Mouse (Mus musculus): ENCODE results near the gene Zfp324.
"Not testable (repeated sequence)": the region's sequence is repeated elsewhere in the genome, so short reads cannot be mapped to it uniquely, and the experiment has no call there.

The Zfp324 gene

DNA sequence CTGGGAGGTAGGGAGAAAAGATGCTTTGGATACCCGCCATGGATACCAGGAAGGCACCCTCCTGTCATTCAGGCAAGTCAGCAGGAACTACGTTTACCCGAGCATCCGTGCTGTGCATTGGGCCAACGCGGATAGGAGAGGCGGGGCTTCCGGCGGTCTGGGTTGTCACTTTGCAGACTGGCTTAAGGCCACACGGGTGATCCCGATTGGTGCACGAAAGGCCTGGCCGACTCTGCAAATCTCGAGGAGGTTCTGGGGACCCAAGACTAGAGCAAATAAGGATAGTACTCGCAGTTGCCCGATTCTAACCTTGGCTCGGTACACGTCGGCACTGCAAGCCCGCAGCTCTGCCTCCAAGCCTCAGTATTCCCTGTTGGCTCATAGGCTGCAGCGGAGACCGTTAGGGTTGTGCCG is at the start of gene Zfp324:
Gene Zfp324, plus strand, starts transcription at position 161 of the 414 bp plus-strand sequence.
- DNase-seq = peak; percentile 95

DNA sequence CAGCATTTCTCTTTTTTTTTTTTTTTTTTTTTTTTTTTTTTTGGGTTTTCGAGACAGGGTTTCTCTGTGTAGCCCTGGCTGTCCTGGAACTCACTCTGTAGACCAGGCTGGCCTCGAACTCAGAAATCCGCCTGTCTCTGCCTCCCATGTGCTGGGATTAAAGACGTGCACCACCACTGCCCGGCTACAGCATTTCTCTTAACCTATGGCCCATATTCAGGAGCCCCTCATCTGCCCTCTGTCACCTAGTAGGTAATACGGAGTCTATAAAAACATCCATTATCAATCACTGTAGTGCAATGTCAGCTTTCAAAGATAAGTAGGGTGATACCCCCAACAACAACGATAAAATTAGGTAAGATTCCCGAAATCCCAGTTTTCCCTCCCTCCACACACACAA is 45.1 kb upstream of the Zfp324 start:
- not testable (repeated sequence) for DNase-seq

DNA sequence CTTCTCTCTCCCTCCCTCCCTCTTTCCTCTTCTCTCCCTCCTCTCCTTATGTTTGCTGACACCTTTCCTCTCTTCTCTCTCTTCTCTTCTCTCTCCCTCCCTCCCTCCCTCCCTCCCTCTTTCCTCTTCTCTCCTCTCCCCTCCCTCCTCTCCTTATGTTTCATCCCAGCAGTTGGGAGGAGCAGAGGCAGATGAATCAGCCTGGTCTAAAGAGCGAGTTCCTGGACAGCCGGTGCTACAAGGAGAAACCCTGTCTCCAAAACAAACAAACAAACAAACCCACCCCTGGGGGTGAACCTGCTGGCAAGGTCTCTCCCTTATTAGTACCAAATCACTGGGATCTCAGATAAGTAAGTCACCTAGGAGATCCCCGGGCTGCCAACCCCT is 44.3 kb upstream of the Zfp324 start:
- DNase-seq = no peak

DNA sequence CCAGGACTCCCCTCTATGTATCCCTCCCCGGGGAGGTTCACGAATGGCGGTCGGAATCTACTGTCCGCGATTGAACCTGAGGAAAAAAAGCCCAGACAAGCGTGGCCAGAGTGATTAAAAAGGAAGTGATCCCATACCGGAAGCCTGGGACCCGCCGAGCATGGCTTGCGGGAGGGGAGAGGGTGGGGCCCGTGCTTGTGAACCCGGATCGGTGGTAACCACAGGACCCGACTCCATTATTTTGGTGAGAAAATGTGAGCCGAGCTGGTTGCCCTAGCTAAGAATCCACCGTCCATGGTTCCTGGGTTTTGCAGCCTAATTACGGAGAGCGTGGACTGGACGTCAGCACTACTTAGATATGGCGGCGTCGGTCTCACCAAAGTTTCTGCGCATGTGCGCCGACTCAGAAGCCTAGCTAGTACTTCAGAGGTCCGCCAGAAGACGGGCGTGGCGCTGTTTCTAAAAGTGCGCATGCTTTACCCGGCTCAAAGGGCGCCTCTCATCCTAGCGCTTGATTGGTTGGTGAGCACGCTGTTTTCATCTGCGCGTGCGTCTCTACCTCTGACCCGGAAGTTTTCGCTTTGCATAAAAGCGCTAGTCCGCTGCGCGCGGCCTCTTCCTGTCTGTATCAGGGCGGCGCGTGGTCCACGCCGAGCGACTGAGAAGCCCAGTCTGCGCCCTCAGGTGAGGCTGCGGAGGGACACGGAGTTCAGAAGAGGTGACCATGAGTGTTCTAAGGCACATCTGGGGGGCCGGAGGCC is 43.8 kb upstream of the Zfp324 start, which contains the start of gene Rps5:
Gene Rps5, plus strand, starts transcription at position 586 of the 761 bp plus-strand sequence.
- peak; percentile 99 for DNase-seq

DNA sequence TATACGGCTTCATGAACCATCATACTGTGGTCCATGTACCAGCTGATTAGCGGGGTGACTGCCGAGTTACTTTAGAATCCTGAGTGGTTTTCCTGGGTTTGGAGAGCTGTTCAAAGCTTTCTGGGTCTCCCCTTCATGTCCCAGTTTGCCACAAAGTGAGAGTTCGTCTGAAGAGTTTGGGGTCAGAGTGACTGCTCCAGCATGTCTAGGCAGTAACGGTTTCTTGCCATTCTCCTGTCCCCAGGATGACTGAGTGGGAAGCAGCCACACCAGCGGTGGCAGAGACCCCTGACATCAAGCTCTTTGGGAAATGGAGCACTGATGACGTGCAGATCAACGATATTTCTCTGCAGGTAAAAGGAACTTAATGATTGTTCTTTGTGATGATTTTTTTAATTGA is 42.9 kb upstream of the Zfp324 start:
- DNase-seq = no peak

- DNase-seq = no peak
Measured at GRCm38 (mm10) chr7:12926316-12926715, 39.3 kb upstream of the Zfp324 start.

- DNase-seq = no peak
Measured at GRCm38 (mm10) chr7:12927191-12927680, 38.4 kb upstream of the Zfp324 start, which contains the start of gene Rnf225. TSS of gene Rnf225 (plus strand) at chr7:12927416.

DNA sequence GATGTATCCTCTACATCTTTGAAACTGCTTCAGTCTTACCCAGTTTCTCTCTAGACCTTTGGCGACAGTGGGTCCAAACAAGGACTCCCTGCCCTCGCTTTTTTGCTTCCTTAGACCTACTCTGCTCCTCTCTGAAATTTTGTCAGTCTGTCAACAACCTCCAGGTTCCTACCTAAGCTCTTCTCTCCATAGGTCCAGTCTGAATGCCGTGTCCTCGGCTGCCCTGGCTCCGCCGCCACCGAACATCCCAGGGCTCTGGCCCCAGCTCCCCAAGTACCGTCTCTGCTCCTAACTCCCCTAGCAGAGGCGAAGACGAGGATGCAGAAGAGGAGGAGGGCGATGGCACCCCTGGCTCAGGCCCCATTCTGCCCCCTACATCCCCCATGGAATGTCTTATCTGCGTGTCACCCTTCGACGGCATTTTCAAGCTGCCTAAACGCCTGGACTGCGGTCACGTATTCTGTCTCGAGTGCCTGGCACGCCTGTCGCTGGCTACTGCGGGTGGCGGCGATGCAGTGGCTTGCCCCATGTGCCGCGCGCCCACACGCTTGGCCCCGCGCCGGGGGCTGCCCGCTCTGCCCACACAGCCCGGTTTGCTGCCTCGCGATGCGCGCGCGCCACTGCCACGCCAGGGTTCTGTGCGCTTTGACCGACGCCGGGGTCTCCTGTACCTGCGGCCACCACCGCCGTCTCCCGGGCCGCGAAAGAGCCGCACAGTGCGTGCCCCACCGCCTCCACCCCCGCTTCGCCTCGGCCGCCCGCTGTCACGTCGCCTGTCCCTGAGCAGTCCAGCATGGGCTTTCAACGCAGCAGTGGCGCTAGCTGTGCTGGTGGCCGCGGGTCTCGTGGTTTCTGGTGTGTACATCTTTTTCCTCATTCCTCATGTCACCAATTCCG is 37.7 kb upstream of the Zfp324 start:
- DNase-seq = peak; percentile 52

GRCm38 (mm10) chr7:12933615-12934140 is 32.0 kb upstream of the Zfp324 start:
- no peak for DNase-seq

- no peak for DNase-seq
Measured at GRCm38 (mm10) chr7:12934808-12935207, 30.8 kb upstream of the Zfp324 start.

DNA sequence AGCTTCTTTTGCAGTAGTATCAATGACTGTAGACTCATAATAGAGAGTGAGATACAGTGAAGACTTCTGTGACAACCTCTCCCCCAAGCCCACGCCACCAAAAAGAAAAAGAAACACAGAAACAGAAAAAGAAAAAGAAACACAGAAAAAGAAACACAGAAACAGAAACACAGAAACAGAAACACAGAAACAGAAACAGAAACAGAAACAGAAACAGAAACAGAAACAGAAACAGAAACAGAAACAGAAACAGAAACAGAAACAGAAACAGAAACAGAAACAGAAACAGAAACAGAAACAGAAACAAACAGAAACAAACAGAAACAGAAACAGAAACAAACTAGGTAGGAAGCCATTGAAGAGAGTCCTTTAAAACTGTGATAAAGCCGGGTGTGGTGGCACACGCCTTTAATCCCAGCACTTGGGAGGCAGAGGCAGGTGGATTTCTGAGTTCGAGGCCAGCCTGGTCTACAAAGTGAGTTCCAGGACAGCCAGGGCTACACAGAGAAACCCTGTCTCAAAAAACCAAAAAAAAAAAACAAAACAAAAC is 28.3 kb upstream of the Zfp324 start:
- not testable (repeated sequence) for DNase-seq

- DNase-seq = no peak
Measured at GRCm38 (mm10) chr7:12940599-12940998, 25.0 kb upstream of the Zfp324 start.

GRCm38 (mm10) chr7:12943488-12943887 is 22.1 kb upstream of the Zfp324 start:
- no peak for DNase-seq

DNA sequence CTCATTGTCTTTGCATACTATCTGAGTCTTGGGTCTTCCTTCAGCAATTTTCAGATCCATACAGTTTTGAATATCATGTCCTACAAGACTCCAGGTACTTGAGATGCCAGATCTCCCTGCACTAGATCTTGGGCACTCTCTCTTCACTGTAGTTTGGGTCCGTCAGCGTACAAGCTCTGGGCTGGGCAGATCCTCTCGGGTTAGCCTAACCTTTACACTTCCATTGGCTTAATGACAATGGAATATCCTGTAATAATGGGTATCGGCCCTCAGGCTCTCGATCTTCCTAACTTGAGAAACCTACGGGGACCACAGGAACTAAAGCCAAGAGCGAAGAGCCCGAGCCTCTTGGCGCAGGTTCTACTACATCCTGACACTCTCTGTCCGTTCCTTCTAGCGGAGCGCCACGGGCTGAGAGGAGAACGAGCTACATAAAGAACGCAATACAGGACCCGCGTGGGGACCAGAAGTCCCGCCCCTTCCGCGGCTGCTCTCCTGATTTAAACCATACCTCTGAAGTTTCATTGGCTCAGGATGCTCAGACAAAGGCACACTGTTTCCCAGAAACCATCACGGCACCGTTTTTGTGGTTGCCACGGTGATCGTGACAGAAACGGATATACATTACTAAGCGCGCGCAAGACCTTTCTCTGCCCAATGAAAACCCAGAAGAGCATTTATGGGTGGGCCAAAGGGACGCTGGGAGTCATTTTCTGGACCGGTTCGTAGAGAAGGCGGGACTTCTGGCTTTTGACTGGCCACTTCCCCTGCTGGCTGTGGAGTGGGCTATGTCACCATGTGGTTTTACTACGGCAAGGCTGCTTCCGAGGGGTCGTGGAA is 16.4 kb upstream of the Zfp324 start:
- peak; percentile 98 for DNase-seq

DNA sequence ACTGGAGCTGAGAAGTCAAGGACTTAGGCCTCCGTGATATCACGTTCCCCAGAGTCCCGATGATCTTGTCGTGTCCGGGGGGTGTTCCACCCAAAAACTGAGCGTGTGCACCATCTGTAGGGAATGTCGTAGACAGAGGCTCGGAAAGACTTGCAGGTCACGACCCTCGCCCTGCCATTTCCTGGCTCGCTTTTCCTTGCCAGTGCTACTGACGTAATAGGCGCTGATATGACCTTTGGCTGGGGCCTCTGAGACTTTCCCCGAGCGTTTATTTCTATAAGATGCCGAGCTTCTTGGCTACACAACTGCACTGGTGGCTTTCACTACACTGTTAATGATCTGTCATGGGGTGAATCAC is 15.8 kb upstream of the Zfp324 start:
- no peak for DNase-seq

DNA sequence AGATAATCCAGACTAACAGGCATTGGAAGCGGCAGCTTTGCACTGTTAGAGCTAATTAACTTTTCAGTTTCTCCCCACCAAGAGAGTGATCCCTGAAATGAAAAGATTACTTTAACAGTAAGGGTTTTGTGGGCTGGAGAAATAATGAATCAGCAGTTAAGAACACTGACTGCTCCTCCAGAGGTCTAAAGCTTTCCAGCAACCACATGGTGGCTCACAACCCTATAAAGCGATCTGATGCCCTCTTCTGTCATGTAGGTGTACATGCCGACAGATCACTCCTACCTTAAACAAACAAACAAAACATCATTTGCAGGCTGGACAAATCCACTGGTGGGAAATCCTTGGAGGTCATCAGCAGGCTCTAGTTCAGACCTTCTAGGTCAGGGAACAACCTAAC is 10.7 kb upstream of the Zfp324 start:
- DNase-seq = no peak

GRCm38 (mm10) chr7:12957511-12957910 is 8.1 kb upstream of the Zfp324 start:
- no peak for DNase-seq

GRCm38 (mm10) chr7:12958948-12959347 is 6.7 kb upstream of the Zfp324 start:
- no peak for DNase-seq

DNA sequence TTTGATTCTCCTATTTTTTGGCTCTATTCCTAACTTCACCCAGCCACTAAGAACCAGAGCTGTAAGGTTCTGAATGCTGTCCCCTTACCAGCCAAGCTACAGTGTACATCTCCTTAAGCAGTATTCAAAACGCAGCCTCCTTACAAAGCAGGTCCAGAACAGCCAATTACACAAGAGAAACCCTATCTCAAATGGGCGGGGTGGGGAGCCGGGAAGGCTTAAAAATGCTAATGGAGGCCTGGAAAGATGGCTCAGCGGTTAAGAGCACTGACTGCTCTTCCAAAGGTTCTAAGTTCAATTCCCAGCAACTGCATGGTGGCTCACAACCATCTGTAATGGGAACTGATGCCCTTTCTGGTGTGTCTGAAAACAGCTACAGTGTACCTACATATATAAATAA is 5.9 kb upstream of the Zfp324 start:
- DNase-seq = no peak

DNA sequence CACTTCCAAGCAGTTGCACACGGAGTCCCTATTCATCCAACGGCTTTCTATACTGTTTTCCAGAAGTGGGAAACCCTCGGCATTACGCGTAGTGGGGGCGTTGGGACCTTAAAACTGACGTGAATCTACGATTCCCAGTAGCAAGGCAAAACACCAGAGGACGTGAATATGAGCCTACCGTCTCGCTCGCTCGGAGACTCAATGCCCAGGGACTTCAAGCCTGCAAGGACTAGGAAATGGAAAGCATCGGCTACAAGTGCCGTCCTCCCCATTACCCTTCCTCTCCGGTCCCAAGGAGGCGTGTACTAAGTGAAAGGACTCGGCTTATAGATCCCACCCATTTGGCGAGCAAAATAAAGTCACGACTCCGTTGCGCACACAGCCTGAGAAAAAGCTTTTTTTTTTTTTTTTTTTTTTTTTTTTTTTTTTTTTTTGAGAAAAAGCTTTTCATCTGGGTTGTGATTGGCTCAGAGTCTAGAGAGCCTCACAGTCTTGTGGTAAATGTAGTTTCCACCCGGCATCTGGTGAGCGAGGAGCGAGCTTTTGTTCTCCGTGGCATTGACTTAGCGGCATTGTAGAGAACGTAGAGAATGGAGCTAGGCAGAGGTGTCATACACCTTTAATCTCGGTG is 4.0 kb upstream of the Zfp324 start:
- DNase-seq = peak; percentile 60

DNA sequence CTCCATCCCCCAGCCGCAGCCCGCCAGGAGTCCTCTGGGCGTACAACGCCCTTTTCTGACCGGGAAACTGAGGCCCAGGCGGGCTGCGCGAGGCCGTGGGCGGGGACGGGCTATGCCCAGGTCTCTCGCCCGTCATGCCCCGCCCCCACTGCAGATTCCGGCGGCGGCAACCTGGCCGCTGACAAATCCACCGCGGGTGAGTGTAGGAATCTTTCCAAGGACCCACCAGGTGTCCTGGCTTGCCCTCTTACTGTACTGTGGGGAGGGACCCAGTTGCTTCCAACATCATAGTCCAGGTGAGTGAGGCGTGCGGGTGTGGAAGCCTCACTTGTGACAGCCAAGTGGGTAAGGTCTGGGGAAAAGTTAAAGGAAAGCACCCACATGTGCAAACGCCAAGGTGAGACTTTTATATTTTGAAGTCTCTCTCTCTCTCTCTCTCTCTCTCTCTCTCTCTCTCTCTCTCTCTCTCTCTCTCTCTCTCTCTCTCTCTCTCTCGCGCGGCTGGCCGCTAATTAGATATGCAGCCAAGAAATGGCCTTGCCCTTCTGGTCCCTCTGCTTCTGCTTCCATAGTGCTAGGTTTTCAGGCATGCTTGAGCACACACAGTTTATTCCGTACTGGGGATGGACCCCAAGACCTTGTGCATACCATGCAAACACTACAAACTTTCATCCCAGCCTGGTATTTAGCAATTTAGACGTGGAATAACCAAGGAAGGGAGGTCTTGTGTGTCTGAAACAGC is 637 bp downstream of the Zfp324 start:
- peak; percentile 43 for DNase-seq

Data from right cerebral cortex, adult 18-20 months (tissue).